Mouse (Mus musculus): ENCODE data around the gene Gatad2b.
"Not testable (repeated sequence)": the region's sequence is repeated elsewhere in the genome, so short reads cannot be mapped to it uniquely, and the experiment has no call there.

The Gatad2b gene

GRCm38 (mm10) chr3:90265932-90266741 is 26.8 kb upstream of the Gatad2b start:
- peak; percentile 70 for DNase-seq (ENCODE audit: low read depth, low spot score)

- DNase-seq (ENCODE audit: low read depth, low spot score), result no peak
Observed at GRCm38 (mm10) chr3:90266901-90267775, 25.8 kb upstream of the Gatad2b start.

- DNase-seq (ENCODE audit: low read depth, low spot score), result no peak
Observed at GRCm38 (mm10) chr3:90268190-90268589, 24.8 kb upstream of the Gatad2b start.

- no peak for DNase-seq (ENCODE audit: low read depth, low spot score)
Observed at GRCm38 (mm10) chr3:90268971-90269370, 24.0 kb upstream of the Gatad2b start.

GRCm38 (mm10) chr3:90270784-90271183 is 22.2 kb upstream of the Gatad2b start:
- DNase-seq (ENCODE audit: low read depth, low spot score), result no peak

GRCm38 (mm10) chr3:90272170-90272569 is 20.8 kb upstream of the Gatad2b start:
- no peak for DNase-seq (ENCODE audit: low read depth, low spot score)

- DNase-seq (ENCODE audit: low read depth, low spot score), result no peak
Observed at GRCm38 (mm10) chr3:90273855-90274254, 19.1 kb upstream of the Gatad2b start.

GRCm38 (mm10) chr3:90275286-90275685 is 17.7 kb upstream of the Gatad2b start:
- DNase-seq (ENCODE audit: low read depth, low spot score), result no peak

- DNase-seq (ENCODE audit: low read depth, low spot score), result no peak
Observed at GRCm38 (mm10) chr3:90276858-90277257, 16.1 kb upstream of the Gatad2b start.

GRCm38 (mm10) chr3:90277793-90278192 is 15.2 kb upstream of the Gatad2b start:
- no peak for DNase-seq (ENCODE audit: low read depth, low spot score)

- DNase-seq (ENCODE audit: low read depth, low spot score), result no peak
Observed at GRCm38 (mm10) chr3:90278211-90278610, 14.8 kb upstream of the Gatad2b start.

- no peak for DNase-seq (ENCODE audit: low read depth, low spot score)
Observed at GRCm38 (mm10) chr3:90279216-90279615, 13.8 kb upstream of the Gatad2b start.

GRCm38 (mm10) chr3:90279743-90280142 is 13.2 kb upstream of the Gatad2b start:
- no peak for DNase-seq (ENCODE audit: low read depth, low spot score)

GRCm38 (mm10) chr3:90280708-90281107 is 12.3 kb upstream of the Gatad2b start:
- no peak for DNase-seq (ENCODE audit: low read depth, low spot score)

GRCm38 (mm10) chr3:90284150-90284549 is 8.8 kb upstream of the Gatad2b start:
- DNase-seq (ENCODE audit: low read depth, low spot score), result no peak

GRCm38 (mm10) chr3:90289403-90289802 is 3.6 kb upstream of the Gatad2b start:
- not testable (repeated sequence) for DNase-seq (ENCODE audit: low read depth, low spot score)

GRCm38 (mm10) chr3:90290602-90291001 is 2.4 kb upstream of the Gatad2b start:
- DNase-seq (ENCODE audit: low read depth, low spot score), result peak; percentile 18

- no peak for DNase-seq (ENCODE audit: low read depth, low spot score)
Observed at GRCm38 (mm10) chr3:90291982-90292344, 1.0 kb upstream of the Gatad2b start.

GRCm38 (mm10) chr3:90293352-90294063 is 530 bp downstream of the Gatad2b start:
- DNase-seq (ENCODE audit: low read depth, low spot score), result peak; percentile 58

GRCm38 (mm10) chr3:90294064-90294440 is 1.1 kb downstream of the Gatad2b start:
- DNase-seq (ENCODE audit: low read depth, low spot score), result peak; percentile 51

GRCm38 (mm10) chr3:90294651-90295050 is 1.7 kb downstream of the Gatad2b start:
- DNase-seq (ENCODE audit: low read depth, low spot score), result no peak

GRCm38 (mm10) chr3:90305801-90306200 is 12.8 kb downstream of the Gatad2b start:
- no peak for DNase-seq (ENCODE audit: low read depth, low spot score)
